Mouse (Mus musculus) kidney, adult 2 months (tissue): ENCODE results near the gene Gm10322.

Experiments used
- CTCF ChIP-seq: fragments of 200-500 bp; conservative IDR thresholded peaks from 2 replicates; pipeline ENCODE4 v1.5.1; 2011; ENCODE audit warnings: low read depth, mild to moderate bottlenecking, control low read depth, low read length, moderate library complexity, mixed read lengths; ENCODE audit not compliant: insufficient read depth, insufficient read length
- POLR2A ChIP-seq: fragments of 200-500 bp; IDR thresholded peaks from one replicate; pipeline ENCODE4 v1.6.1; 2011; ENCODE audit warnings: low read depth, low read length, control low read depth

DNA sequence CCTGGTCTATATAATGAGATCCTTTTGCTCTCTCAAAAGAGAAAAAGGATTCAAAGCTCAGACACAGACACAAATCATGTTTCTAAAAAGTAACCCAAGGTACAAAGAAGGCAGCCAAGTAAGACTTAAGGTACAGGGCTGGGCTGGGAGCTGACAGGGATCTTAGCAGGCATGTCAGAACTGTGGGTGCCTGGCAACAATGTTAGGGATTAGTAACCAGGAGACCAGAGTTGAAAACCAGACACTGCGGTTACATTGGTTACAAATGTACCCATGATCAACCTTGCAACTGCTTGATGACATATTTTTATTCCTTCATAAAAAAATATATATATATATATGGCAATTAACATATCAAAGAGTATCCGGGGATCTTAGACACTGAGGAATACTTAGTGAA, 20.2 kb downstream of the Gm10322 start:
- TF ChIP-seq CTCF, result no peak
- no peak for TF ChIP-seq POLR2A
